Mouse (Mus musculus): ENCODE results near the gene Dnhd1. TPM values are rescaled to one million over a fixed set of nuclear protein-coding genes. Genes with fewer than 3 reads are reported as not detected.

Dnhd1 gene
- total RNA-seq, 2 experiments from 2014 or later, result 0.17 to 1.6 TPM

Other genes with a start within 250 kb of the Dnhd1 start
- 0.07 TPM in 1 of 2 replicates, not detected in the other for gene Cnga4, start 246.3 kb upstream of the Dnhd1 start, total RNA-seq (2015)
- gene Cnga4, start 246.3 kb upstream of the Dnhd1 start, total RNA-seq (2017), result not detected in 2 replicates
- not detected in 2 replicates for gene Cckbr, start 225.1 kb upstream of the Dnhd1 start, total RNA-seq (2015)
- gene Cckbr, start 225.1 kb upstream of the Dnhd1 start, total RNA-seq (2017), result not detected in 2 replicates
- 0.22 and 0.27 TPM in 2 replicates for gene Cavin3, start 168.5 kb upstream of the Dnhd1 start, total RNA-seq (2015)
- gene Cavin3, start 168.5 kb upstream of the Dnhd1 start, total RNA-seq (2017), result 0.41 and 0.42 TPM in 2 replicates
- 16.2 and 21.0 TPM in 2 replicates for gene Smpd1, start 96.5 kb upstream of the Dnhd1 start, total RNA-seq (2015)
- gene Smpd1, start 96.5 kb upstream of the Dnhd1 start, total RNA-seq (2017), result 9.5 and 16.2 TPM in 2 replicates
- not detected in 2 replicates for gene Apbb1, start 69.2 kb upstream of the Dnhd1 start, total RNA-seq (2015)
- not detected in 2 replicates for gene Apbb1, start 69.2 kb upstream of the Dnhd1 start, total RNA-seq (2017)
- gene Hpx, start 50.7 kb upstream of the Dnhd1 start, total RNA-seq (2015), result not detected in 2 replicates
- not detected in 2 replicates for gene Hpx, start 50.7 kb upstream of the Dnhd1 start, total RNA-seq (2017)
- gene Trim3, start 17.3 kb upstream of the Dnhd1 start, total RNA-seq (2015), result 2.8 and 3.3 TPM in 2 replicates
- 1.8 and 3.2 TPM in 2 replicates for gene Trim3, start 17.3 kb upstream of the Dnhd1 start, total RNA-seq (2017)
- 64.6 and 65.0 TPM in 2 replicates for gene Timm10b, start 10.8 kb upstream of the Dnhd1 start, total RNA-seq (2015)
- gene Timm10b, start 10.8 kb upstream of the Dnhd1 start, total RNA-seq (2017), result 64.7 and 82.0 TPM in 2 replicates
- gene Arfip2, start 10.4 kb upstream of the Dnhd1 start, total RNA-seq (2015), result 16.0 and 18.5 TPM in 2 replicates
- 57.5 and 59.8 TPM in 2 replicates for gene Arfip2, start 10.4 kb upstream of the Dnhd1 start, total RNA-seq (2017)
- gene Gm45799, start 10.3 kb upstream of the Dnhd1 start, total RNA-seq (2015), result 1.5 and 2.0 TPM in 2 replicates
- gene Gm45799, start 10.3 kb upstream of the Dnhd1 start, total RNA-seq (2017), result 1.5 and 4.1 TPM in 2 replicates
- 149 and 157 TPM in 2 replicates for gene Ilk, start 85.8 kb downstream of the Dnhd1 start, total RNA-seq (2015)
- 105 and 110 TPM in 2 replicates for gene Ilk, start 85.8 kb downstream of the Dnhd1 start, total RNA-seq (2017)
- gene Rrp8, start 86.6 kb downstream of the Dnhd1 start, total RNA-seq (2015), result 26.4 and 30.4 TPM in 2 replicates
- gene Rrp8, start 86.6 kb downstream of the Dnhd1 start, total RNA-seq (2017), result 39.8 and 48.9 TPM in 2 replicates
- 301 and 304 TPM in 2 replicates for gene Taf10, start 93.5 kb downstream of the Dnhd1 start, total RNA-seq (2015)
- 136 and 141 TPM in 2 replicates for gene Taf10, start 93.5 kb downstream of the Dnhd1 start, total RNA-seq (2017)
- 64.8 and 73.5 TPM in 2 replicates for gene Tpp1, start 101.4 kb downstream of the Dnhd1 start, total RNA-seq (2015)
- gene Tpp1, start 101.4 kb downstream of the Dnhd1 start, total RNA-seq (2017), result 14.3 and 22.2 TPM in 2 replicates
- 0.07 TPM in 1 of 2 replicates, not detected in the other for gene Dchs1, start 136.8 kb downstream of the Dnhd1 start, total RNA-seq (2015)
- not detected in 2 replicates for gene Dchs1, start 136.8 kb downstream of the Dnhd1 start, total RNA-seq (2017)
- gene Mrpl17, start 160.3 kb downstream of the Dnhd1 start, total RNA-seq (2015), result 124 and 152 TPM in 2 replicates
- 69.0 and 86.6 TPM in 2 replicates for gene Mrpl17, start 160.3 kb downstream of the Dnhd1 start, total RNA-seq (2017)

All from megakaryocyte progenitor cell, adult 5-6 weeks (primary cell).